Mouse (Mus musculus) embryo, embryonic 11 days (tissue): ENCODE results near the gene 6030408B16Rik.

ENCODE experiments used
- DNase-seq: peaks from one replicate; pipeline ENCODE4 v3.0.0-alpha.2; 2015

Gene 6030408B16Rik

GRCm38 (mm10) chr15:101298550-101298949 lies 5.5 kb downstream of the 6030408B16Rik start:
- peak; percentile 72 for DNase-seq

- no peak for DNase-seq
These were observed 6.5 kb downstream of the 6030408B16Rik start for GRCm38 (mm10) chr15:101299480-101299960.

GRCm38 (mm10) chr15:101300128-101300527 lies 7.1 kb downstream of the 6030408B16Rik start:
- DNase-seq = no peak

- DNase-seq = no peak
These were observed 9.2 kb downstream of the 6030408B16Rik start for GRCm38 (mm10) chr15:101302201-101302600.

GRCm38 (mm10) chr15:101303830-101304229 lies 10.8 kb downstream of the 6030408B16Rik start:
- no peak for DNase-seq

- no peak for DNase-seq
These were observed 13.4 kb downstream of the 6030408B16Rik start for GRCm38 (mm10) chr15:101306459-101306858.

- DNase-seq = peak; percentile 25
These were observed 15.7 kb downstream of the 6030408B16Rik start for GRCm38 (mm10) chr15:101308440-101309348.

GRCm38 (mm10) chr15:101309493-101309892 lies 16.5 kb downstream of the 6030408B16Rik start:
- no peak for DNase-seq

- no peak for DNase-seq
These were observed 18.2 kb downstream of the 6030408B16Rik start for GRCm38 (mm10) chr15:101311087-101311770.

- DNase-seq = no peak
These were observed 19.0 kb downstream of the 6030408B16Rik start for GRCm38 (mm10) chr15:101312006-101312405.

GRCm38 (mm10) chr15:101315378-101315777 lies 22.4 kb downstream of the 6030408B16Rik start:
- no peak for DNase-seq

GRCm38 (mm10) chr15:101315832-101316231 lies 22.8 kb downstream of the 6030408B16Rik start:
- DNase-seq = peak; percentile 92

- no peak for DNase-seq
These were observed 23.4 kb downstream of the 6030408B16Rik start for GRCm38 (mm10) chr15:101316279-101316912.

- no peak for DNase-seq
These were observed 24.2 kb downstream of the 6030408B16Rik start for GRCm38 (mm10) chr15:101316913-101317813.

- no peak for DNase-seq
These were observed 24.9 kb downstream of the 6030408B16Rik start for GRCm38 (mm10) chr15:101317814-101318500.

- DNase-seq = no peak
These were observed 26.1 kb downstream of the 6030408B16Rik start for GRCm38 (mm10) chr15:101318889-101319765.

GRCm38 (mm10) chr15:101320010-101320617 lies 27.1 kb downstream of the 6030408B16Rik start:
- no peak for DNase-seq

GRCm38 (mm10) chr15:101320618-101321041 lies 27.6 kb downstream of the 6030408B16Rik start:
- no peak for DNase-seq

- DNase-seq = no peak
These were observed 28.1 kb downstream of the 6030408B16Rik start for GRCm38 (mm10) chr15:101321126-101321525.

GRCm38 (mm10) chr15:101322106-101322505 lies 29.1 kb downstream of the 6030408B16Rik start:
- DNase-seq = no peak
